Mouse (Mus musculus): ENCODE measurements around the gene Mta2. TPM values are rescaled to one million over a fixed set of nuclear protein-coding genes. Genes with fewer than 3 reads are reported as not detected.

Gene Mta2
- polyA plus RNA-seq, 1 experiment from 2014 or later = 45.3 TPM

GRCm38 (mm10) chr19:8926766-8927165 lies 14.9 kb upstream of the Mta2 start:
- H3K4me2 ChIP-seq (replicated peaks; ENCODE audit: low read depth, low read length) = no peak overlapping the region
- 100% methylated on average over 2 of the region's 2 CpGs for WGBS
- H3K27ac ChIP-seq (ENCODE audit: low read depth, low read length) = no peak overlapping the region
- H3K36me3 ChIP-seq (ENCODE audit: control insufficient read depth, insufficient read depth, low read length) = peaks cover 34% of the 10 kb centered on the region; the same call in 1 of the 2 replicates
- no peaks in the 10 kb centered on the region for H3K9me3 ChIP-seq (ENCODE audit: control insufficient read depth, low read length)
- no peak overlapping the region for H3K4me3 ChIP-seq (ENCODE audit: low read length)
- no peaks in the 10 kb centered on the region for H3K27me3 ChIP-seq (ENCODE audit: control insufficient read depth, insufficient read depth, low read length)
- no peak overlapping the region for H3K9ac ChIP-seq (ENCODE audit: low read depth, low read length)
- ATAC-seq (ENCODE audit: low FRiP score, low TSS enrichment) = no peak
- H3K4me1 ChIP-seq (ENCODE audit: control insufficient read depth, insufficient read depth, low read length) = peaks cover 17% of the 10 kb centered on the region

- H3K36me3 ChIP-seq (ENCODE audit: control insufficient read depth, insufficient read depth, low read length) = peaks cover 35% of the 10 kb centered on the region
- WGBS = 87% methylated on average over 12 of the region's 12 CpGs
- H3K27ac ChIP-seq (ENCODE audit: low read depth, low read length) = no peak overlapping the region
- H3K9me3 ChIP-seq (ENCODE audit: control insufficient read depth, low read length) = no peaks in the 10 kb centered on the region
- H3K4me1 ChIP-seq (ENCODE audit: control insufficient read depth, insufficient read depth, low read length) = peaks cover 16% of the 10 kb centered on the region
- no peak overlapping the region for H3K4me3 ChIP-seq (ENCODE audit: low read length)
- H3K4me2 ChIP-seq (replicated peaks; ENCODE audit: low read depth, low read length) = no peak overlapping the region
- no peak for ATAC-seq (ENCODE audit: low FRiP score, low TSS enrichment)
- no peaks in the 10 kb centered on the region for H3K27me3 ChIP-seq (ENCODE audit: control insufficient read depth, insufficient read depth, low read length)
- H3K9ac ChIP-seq (ENCODE audit: low read depth, low read length) = no peak overlapping the region
Observed at GRCm38 (mm10) chr19:8927891-8928525, 13.7 kb upstream of the Mta2 start.

GRCm38 (mm10) chr19:8928689-8929223 lies 12.9 kb upstream of the Mta2 start:
- peak; percentile 24; the same call in 1 of the 2 replicates for ATAC-seq (ENCODE audit: low FRiP score, low TSS enrichment)
- WGBS = 19% methylated on average over 16 of the region's 16 CpGs
- Histone ChIP-seq H3K27ac (ENCODE audit: low read depth, low read length) (peak overlapping the region; percentile 83; the same call in 1 of the 2 replicates), H3K27me3 (ENCODE audit: control insufficient read depth, insufficient read depth, low read length) (no peaks in the 10 kb centered on the region), H3K4me2 (replicated peaks; ENCODE audit: low read depth, low read length) (peak overlapping the region; percentile 83), H3K4me3 (ENCODE audit: low read length) (peak overlapping the region; percentile 82), H3K9me3 (ENCODE audit: control insufficient read depth, low read length) (no peaks in the 10 kb centered on the region), H3K4me1 (ENCODE audit: control insufficient read depth, insufficient read depth, low read length) (peaks cover 16% of the 10 kb centered on the region), H3K9ac (ENCODE audit: low read depth, low read length) (peak overlapping the region; percentile 81), H3K36me3 (ENCODE audit: control insufficient read depth, insufficient read depth, low read length) (peaks cover 42% of the 10 kb centered on the region)

GRCm38 (mm10) chr19:8929224-8930088 lies 12.2 kb upstream of the Mta2 start, which contains the start of the genes Rom1 and Eml3:
Gene Rom1 (minus strand): TSS chr19:8929356.
Gene Eml3 (plus strand): TSS chr19:8929552.
- Histone ChIP-seq H3K9me3 (ENCODE audit: control insufficient read depth, low read length) (no peaks in the 10 kb centered on the region), H3K4me2 (replicated peaks; ENCODE audit: low read depth, low read length) (peak within 1 kb of the TSS; percentile 83), H3K9ac (ENCODE audit: low read depth, low read length) (peak within 1 kb of the TSS; percentile 81), H3K27ac (ENCODE audit: low read depth, low read length) (peak within 1 kb of the TSS; percentile 83), H3K4me1 (ENCODE audit: control insufficient read depth, insufficient read depth, low read length) (peaks cover 16% of the 10 kb centered on the region), H3K4me3 (ENCODE audit: low read length) (peak within 1 kb of the TSS; percentile 82), H3K36me3 (ENCODE audit: control insufficient read depth, insufficient read depth, low read length) (peaks cover 45% of the 10 kb centered on the region), H3K27me3 (ENCODE audit: control insufficient read depth, insufficient read depth, low read length) (no peaks in the 10 kb centered on the region)
- ATAC-seq (ENCODE audit: low FRiP score, low TSS enrichment) = peak; percentile 85
- WGBS = under 1% methylated on average over 48 of the region's 74 CpGs

- peaks cover 50% of the 10 kb centered on the region for H3K36me3 ChIP-seq (ENCODE audit: control insufficient read depth, insufficient read depth, low read length)
- H3K27me3 ChIP-seq (ENCODE audit: control insufficient read depth, insufficient read depth, low read length) = no peaks in the 10 kb centered on the region
- H3K4me3 ChIP-seq (ENCODE audit: low read length) = peak overlapping the region; percentile 82
- H3K27ac ChIP-seq (ENCODE audit: low read depth, low read length) = peak overlapping the region; percentile 83; the same call in 1 of the 2 replicates
- ATAC-seq (ENCODE audit: low FRiP score, low TSS enrichment) = 0 out of 2 replicates have a peak, but pooled peaks have one; percentile 20
- WGBS = 6% methylated on average over 11 of the region's 11 CpGs
- peaks cover 16% of the 10 kb centered on the region for H3K4me1 ChIP-seq (ENCODE audit: control insufficient read depth, insufficient read depth, low read length)
- peak overlapping the region; percentile 81 for H3K9ac ChIP-seq (ENCODE audit: low read depth, low read length)
- peak overlapping the region; percentile 83 for H3K4me2 ChIP-seq (replicated peaks; ENCODE audit: low read depth, low read length)
- H3K9me3 ChIP-seq (ENCODE audit: control insufficient read depth, low read length) = no peaks in the 10 kb centered on the region
Observed at GRCm38 (mm10) chr19:8930117-8930516, 11.6 kb upstream of the Mta2 start.

GRCm38 (mm10) chr19:8930771-8931170 lies 10.9 kb upstream of the Mta2 start:
- Histone ChIP-seq H3K36me3 (ENCODE audit: control insufficient read depth, insufficient read depth, low read length) (peaks cover 52% of the 10 kb centered on the region), H3K27ac (ENCODE audit: low read depth, low read length) (no peak overlapping the region), H3K9ac (ENCODE audit: low read depth, low read length) (peak overlapping the region; percentile 81; the same call in 1 of the 2 replicates), H3K9me3 (ENCODE audit: control insufficient read depth, low read length) (no peaks in the 10 kb centered on the region), H3K4me2 (replicated peaks; ENCODE audit: low read depth, low read length) (peak overlapping the region; percentile 83), H3K4me1 (ENCODE audit: control insufficient read depth, insufficient read depth, low read length) (peaks cover 16% of the 10 kb centered on the region), H3K27me3 (ENCODE audit: control insufficient read depth, insufficient read depth, low read length) (no peaks in the 10 kb centered on the region), H3K4me3 (ENCODE audit: low read length) (peak overlapping the region; percentile 82)
- no peak for ATAC-seq (ENCODE audit: low FRiP score, low TSS enrichment)
- WGBS = 74% methylated on average over 7 of the region's 7 CpGs

GRCm38 (mm10) chr19:8936736-8937135 lies 4.9 kb upstream of the Mta2 start:
- no peak overlapping the region for H3K4me2 ChIP-seq (replicated peaks; ENCODE audit: low read depth, low read length)
- H3K27me3 ChIP-seq (ENCODE audit: control insufficient read depth, insufficient read depth, low read length) = no peaks in the 10 kb centered on the region
- no peak overlapping the region for H3K4me3 ChIP-seq (ENCODE audit: low read length)
- H3K4me1 ChIP-seq (ENCODE audit: control insufficient read depth, insufficient read depth, low read length) = peaks cover 4% of the 10 kb centered on the region; the same call in 1 of the 2 replicates
- H3K9me3 ChIP-seq (ENCODE audit: control insufficient read depth, low read length) = no peaks in the 10 kb centered on the region
- WGBS = 90% methylated on average over 2 of the region's 2 CpGs
- H3K36me3 ChIP-seq (ENCODE audit: control insufficient read depth, insufficient read depth, low read length) = peaks cover 48% of the 10 kb centered on the region
- no peak for ATAC-seq (ENCODE audit: low FRiP score, low TSS enrichment)
- H3K27ac ChIP-seq (ENCODE audit: low read depth, low read length) = no peak overlapping the region
- no peak overlapping the region for H3K9ac ChIP-seq (ENCODE audit: low read depth, low read length)

GRCm38 (mm10) chr19:8940526-8941133 lies 1.0 kb upstream of the Mta2 start:
- peaks cover 40% of the 10 kb centered on the region for H3K36me3 ChIP-seq (ENCODE audit: control insufficient read depth, insufficient read depth, low read length)
- H3K4me1 ChIP-seq (ENCODE audit: control insufficient read depth, insufficient read depth, low read length) = peaks cover 23% of the 10 kb centered on the region
- H3K4me2 ChIP-seq (replicated peaks; ENCODE audit: low read depth, low read length) = peak overlapping the region; percentile 60; the same call in 1 of the 2 replicates
- ATAC-seq (ENCODE audit: low FRiP score, low TSS enrichment) = no peak
- H3K9ac ChIP-seq (ENCODE audit: low read depth, low read length) = peak overlapping the region; percentile 99
- H3K27me3 ChIP-seq (ENCODE audit: control insufficient read depth, insufficient read depth, low read length) = no peaks in the 10 kb centered on the region
- H3K4me3 ChIP-seq (ENCODE audit: low read length) = peak overlapping the region; percentile 97; the same call in 1 of the 2 replicates
- 76% methylated on average over 15 of the region's 15 CpGs for WGBS
- no peaks in the 10 kb centered on the region for H3K9me3 ChIP-seq (ENCODE audit: control insufficient read depth, low read length)
- H3K27ac ChIP-seq (ENCODE audit: low read depth, low read length) = peak overlapping the region; percentile 99; the same call in 1 of the 2 replicates

All from kidney, embryonic 14.5 days (tissue).